Mouse (Mus musculus): Measurements from ENCODE around the gene Klhl21.

DNA sequence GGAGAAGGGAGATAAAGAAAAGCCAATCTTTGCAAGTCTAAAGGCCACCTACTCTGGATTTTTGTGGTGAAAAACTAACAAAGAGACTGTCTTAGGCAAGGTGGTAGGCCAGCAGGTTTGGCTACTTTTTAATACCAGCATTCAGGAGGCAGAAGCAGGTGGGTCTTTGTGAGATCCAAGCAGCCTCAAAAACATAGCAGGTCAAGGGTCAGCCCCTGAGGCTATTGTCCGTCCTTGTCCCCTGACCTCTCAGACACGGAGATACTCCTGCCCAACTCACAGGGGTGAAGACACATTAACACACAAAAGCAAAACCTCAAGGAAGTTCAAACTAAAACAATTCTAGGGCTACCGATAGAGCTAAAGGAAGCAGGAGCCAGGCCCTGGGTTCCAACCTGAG, 1.8 kb upstream of the Klhl21 start:
- TF ChIP-seq CTCF (IDR thresholded peaks at IDR 0.05; ENCODE audit: low read depth, low read length) (no peak), POLR2A (IDR thresholded peaks at IDR 0.05; ENCODE audit: borderline replicate concordance, low read depth, low read length) (no peak)

Data from bone marrow macrophage, adult 2 months (primary cell).